Mouse (Mus musculus) MEL (cell line): ENCODE measurements around the gene Cald1. TPM values are rescaled to one million over a fixed set of nuclear protein-coding genes. Genes with fewer than 3 reads are reported as not detected.

Source experiments
- DNase-seq: peaks from one replicate; pipeline ENCODE4 v3.0.0; 2011; ENCODE audit warnings: low read depth, low spot score
- H3K27ac ChIP-seq: 2 replicates; pipeline ENCODE4 v1.5.1; 2012; ENCODE audit warnings: low read depth, mild to moderate bottlenecking, control low read depth, low read length, moderate library complexity; ENCODE audit not compliant: control insufficient read depth
- H3K27me3 ChIP-seq, 2 experiments: fragments of 150-350 bp in 1 of 2; sonication (generic) in 1 of 2; 2 replicates each; pipeline ENCODE4 v1.6.1; 2012; ENCODE audit warnings: low read length in 2 of 2, mild to moderate bottlenecking in 2 of 2, improper control_type of control experiment in 1 of 2, moderate library complexity in 1 of 2; ENCODE audit not compliant: insufficient read depth in 2 of 2, control insufficient read depth in 1 of 2
- H3K36me3 ChIP-seq, 2 experiments: 2 replicates each; pipeline ENCODE4 v1.6.1; 2012 to 2014; ENCODE audit warnings: low read length in 2 of 2, improper control_type of control experiment in 1 of 2, inconsistent platforms in 1 of 2, mild to moderate bottlenecking in 1 of 2; ENCODE audit not compliant: insufficient read depth in 2 of 2, control insufficient read depth in 1 of 2
- H3K4me1 ChIP-seq, 2 experiments: fragments of 150-350 bp in 1 of 2; sonication (generic) in 1 of 2; 2 replicates each; pipeline ENCODE4 v1.6.1; 2012; ENCODE audit warnings: low read length in 2 of 2, improper control_type of control experiment in 1 of 2, mild to moderate bottlenecking in 1 of 2; ENCODE audit not compliant: insufficient read depth in 2 of 2, control insufficient read depth in 1 of 2
- H3K4me3 ChIP-seq, 2 experiments: fragments of 150-350 bp in 1 of 2; sonication (generic) in 1 of 2; 2 replicates each; pipeline ENCODE4 v1.5.1; 2012; ENCODE audit warnings: low read depth in 2 of 2, low read length in 2 of 2, mild to moderate bottlenecking in 2 of 2, moderate library complexity in 2 of 2, control low read depth in 1 of 2, improper control_type of control experiment in 1 of 2; ENCODE audit not compliant: control insufficient read depth in 1 of 2, insufficient read depth in 1 of 2
- H3K79me2 ChIP-seq: 2 replicates; pipeline ENCODE4 v1.6.1; 2012; ENCODE audit warnings: mild to moderate bottlenecking, low read length, moderate library complexity; ENCODE audit not compliant: control insufficient read depth, poor library complexity, insufficient read depth
- H3K9ac ChIP-seq: 2 replicates; pipeline ENCODE4 v1.6.1; 2012; ENCODE audit warnings: low read depth, mild to moderate bottlenecking, control low read depth, low read length, moderate library complexity; ENCODE audit not compliant: control insufficient read depth, poor library complexity, severe bottlenecking
- H3K9me3 ChIP-seq: fragments of 150-350 bp; sonication (generic); replicated peaks from 2 replicates; pipeline ENCODE4 v1.6.1; 2012; ENCODE audit warnings: mild to moderate bottlenecking, low read length, improper control_type of control experiment, moderate library complexity; ENCODE audit not compliant: insufficient read depth
- BHLHE40 ChIP-seq: IDR thresholded peaks from 2 replicates; pipeline ENCODE4 v1.6.1; 2012; ENCODE audit warnings: low read depth, mild to moderate bottlenecking, inconsistent platforms, low read length, improper control_type of control experiment, borderline replicate concordance
- CHD2 ChIP-seq: IDR thresholded peaks from 2 replicates; pipeline ENCODE4 v1.6.1; 2011; ENCODE audit warnings: low read length, improper control_type of control experiment
- CTCF ChIP-seq, 3 experiments: IDR thresholded peaks in 2 of 3; conservative IDR thresholded peaks in 1 of 3; 2 replicates each; pipeline ENCODE4 v1.5.1; 2011 to 2012; ENCODE audit warnings: low read length in 3 of 3, low read depth in 2 of 3, mild to moderate bottlenecking in 2 of 3, improper control_type of control experiment in 1 of 3, inconsistent platforms in 1 of 3, mixed read lengths in 1 of 3, moderate library complexity in 1 of 3; ENCODE audit not compliant: control insufficient read depth in 1 of 3, insufficient read depth in 1 of 3, poor library complexity in 1 of 3, severe bottlenecking in 1 of 3
- E2F4 ChIP-seq: IDR thresholded peaks from 2 replicates; pipeline ENCODE4 v1.6.1; 2011; ENCODE audit warnings: low read depth, low read length, improper control_type of control experiment, borderline replicate concordance
- GATA1 ChIP-seq: IDR thresholded peaks from 2 replicates; pipeline ENCODE4 v1.6.1; 2011; ENCODE audit warnings: low read depth, low read length, improper control_type of control experiment
- JUND ChIP-seq: IDR thresholded peaks from 2 replicates; pipeline ENCODE4 v1.6.1; 2011; ENCODE audit warnings: low read depth, mild to moderate bottlenecking, improper control_type of control experiment, low read length
- KAT2A ChIP-seq: conservative IDR thresholded peaks from 2 replicates; pipeline ENCODE4 v1.6.1; 2012; ENCODE audit warnings: low read depth, low read length, improper control_type of control experiment, inconsistent platforms
- MXI1 ChIP-seq: IDR thresholded peaks from 2 replicates; pipeline ENCODE4 v1.6.1; 2011; ENCODE audit warnings: mild to moderate bottlenecking, low read depth, low read length, improper control_type of control experiment
- MYC ChIP-seq: IDR thresholded peaks from 2 replicates; pipeline ENCODE4 v1.6.1; 2011; ENCODE audit warnings: low read depth, mild to moderate bottlenecking, low read length, improper control_type of control experiment, moderate library complexity
- POLR2AphosphoS5 ChIP-seq: IDR thresholded peaks from 2 replicates; pipeline ENCODE4 v1.6.1; 2012; ENCODE audit warnings: low read depth, borderline replicate concordance, mild to moderate bottlenecking, inconsistent platforms, low read length, moderate library complexity, mixed read lengths
- RAD21 ChIP-seq: IDR thresholded peaks from 2 replicates; pipeline ENCODE4 v1.6.1; 2011; ENCODE audit warnings: mild to moderate bottlenecking, low read depth, low read length, improper control_type of control experiment
- SMC3 ChIP-seq: IDR thresholded peaks from 2 replicates; pipeline ENCODE4 v1.6.1; 2011; ENCODE audit warnings: low read depth, low read length, improper control_type of control experiment
- USF1 ChIP-seq: IDR thresholded peaks from 2 replicates; pipeline ENCODE4 v1.6.1; 2014; ENCODE audit warnings: low read depth, mild to moderate bottlenecking, inconsistent platforms, low read length, improper control_type of control experiment, moderate library complexity
- ZC3H11A ChIP-seq: IDR thresholded peaks from 2 replicates; pipeline ENCODE4 v1.6.1; 2012; ENCODE audit warnings: low read depth, mild to moderate bottlenecking, inconsistent platforms, low read length, improper control_type of control experiment
- ZNF384 ChIP-seq: IDR thresholded peaks from 2 replicates; pipeline ENCODE4 v1.6.1; 2012; ENCODE audit warnings: low read depth, mild to moderate bottlenecking, inconsistent platforms, low read length, improper control_type of control experiment
- polyA plus RNA-seq, 2 experiments: library from polyadenylated mRNA; stranded (reverse) in 1 of 2; unstranded in 1 of 2; fragments of >175 nt in 1 of 2; fragments of >200 nt in 1 of 2; gene quantifications; 2 replicates each; pipeline versions ENCODE4 v1.2.1 to v1.2.4; 2012; ENCODE audit warnings: low replicate concordance in 2 of 2, low read depth in 1 of 2; ENCODE audit not compliant: insufficient read length in 2 of 2, insufficient read depth in 1 of 2, missing spikeins in 1 of 2
- total RNA-seq: library from RNA; depleted of rRNA; stranded (reverse); fragments of 300-350 nt; gene quantifications from 2 replicates; pipeline ENCODE4 v1.2.3, GENCODE M21; 2012; rRNA removed

Cald1 gene
- total RNA-seq (not detected in 2 replicates), polyA plus RNA-seq (not detected)

DNA sequence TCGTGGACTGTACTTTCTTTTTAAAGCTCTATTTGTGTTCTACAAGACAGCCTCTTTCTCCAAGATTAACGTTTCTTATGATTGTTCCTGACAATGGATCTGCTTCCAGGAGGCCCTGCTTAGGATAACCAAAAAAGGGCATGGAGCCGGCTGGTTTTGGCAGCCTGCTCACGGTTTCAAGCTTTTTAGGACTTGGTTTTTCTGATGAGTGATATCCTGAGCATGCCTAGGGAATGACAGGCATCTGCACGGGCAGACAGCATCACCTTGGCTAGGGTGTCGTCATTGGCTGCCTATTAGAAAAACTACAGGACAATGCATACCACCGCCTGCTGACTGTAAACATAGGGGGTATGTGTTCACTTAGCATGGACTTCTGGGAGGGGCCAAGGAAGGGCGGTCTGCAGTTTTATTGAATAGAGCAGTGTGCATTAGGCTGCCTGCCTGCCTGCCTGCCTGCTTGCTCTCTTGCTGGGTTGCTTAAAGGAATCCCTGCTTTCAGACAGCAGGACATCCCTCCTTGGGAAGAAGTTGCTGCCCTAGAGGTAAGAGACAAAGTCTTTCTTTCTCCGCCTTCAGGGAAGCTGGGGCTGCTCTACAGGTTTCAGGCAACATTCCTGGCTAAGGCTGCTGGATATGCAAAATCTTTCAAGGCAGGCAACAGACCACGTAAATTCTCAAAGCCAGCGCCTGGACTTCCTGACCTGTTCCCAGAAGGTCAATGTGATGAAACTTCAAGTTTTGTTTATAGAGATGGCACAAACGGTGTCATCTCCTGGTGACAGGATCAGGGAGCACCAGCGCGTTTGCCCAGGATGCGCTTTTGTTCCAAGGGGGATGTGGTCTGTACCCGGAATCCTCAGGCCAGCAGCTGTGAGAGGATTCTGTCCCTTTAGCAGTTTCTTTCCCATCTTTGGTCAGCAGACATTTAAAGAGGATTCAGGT lies at the start of gene Cald1:
Cald1 (plus strand) TSS at position 380 of the 945 bp plus-strand sequence.
- no peak for DNase-seq
- Histone ChIP-seq H3K27ac (no peak within 1 kb of the TSS), H3K9ac (no peak within 1 kb of the TSS), H3K79me2 (no peaks in the 10 kb centered on the region), H3K4me3 (no peak within 1 kb of the TSS), H3K27me3 (peaks cover 2 to 4% of the 10 kb centered on the region in 2 experiments; a peak in 3 of 4 replicates), H3K36me3 (no peaks in the 10 kb centered on the region), H3K9me3 (no peaks in the 10 kb centered on the region), H3K4me1 (no peaks in the 10 kb centered on the region)
- no peak for TF ChIP-seq E2F4
- TF ChIP-seq ZC3H11A: no peak
- no peak for TF ChIP-seq USF1
- no peak for TF ChIP-seq MXI1
- TF ChIP-seq BHLHE40: no peak
- TF ChIP-seq GATA1: no peak
- TF ChIP-seq POLR2AphosphoS5: no peak
- no peak for TF ChIP-seq KAT2A
- TF ChIP-seq MYC: no peak

DNA sequence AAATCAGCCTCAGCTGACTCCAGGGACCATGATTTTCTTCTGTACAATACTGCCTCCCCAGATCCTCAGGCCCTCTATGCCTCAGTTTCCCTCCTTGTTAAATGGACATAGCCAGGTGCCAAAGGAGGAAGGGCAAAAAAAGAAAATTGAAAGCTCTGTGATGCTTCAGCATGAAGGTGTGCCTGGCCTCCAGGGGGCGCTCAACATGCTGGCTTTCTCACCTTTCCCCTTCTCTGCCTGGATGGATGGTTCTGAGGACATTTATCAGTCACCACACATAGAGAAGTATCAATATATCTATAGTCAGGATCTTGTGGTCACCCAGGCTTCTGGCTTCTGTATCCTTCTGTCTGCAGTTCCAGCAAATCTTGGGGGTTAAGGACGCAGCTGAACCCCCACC lies 49.3 kb upstream of the Cald1 start:
- no peaks in the 10 kb centered on the region for H3K36me3 ChIP-seq
- peak; percentile 43 for DNase-seq
- H3K9me3 ChIP-seq: no peaks in the 10 kb centered on the region

More for the DNA sequence above, 49.3 kb upstream of the Cald1 start:
- H3K9ac ChIP-seq: no peak overlapping the region
- H3K27me3 ChIP-seq: no peaks in the 10 kb centered on the region; a peak in 1 of 4 replicates
- no peak overlapping the region for H3K27ac ChIP-seq
- TF ChIP-seq SMC3 (peak; percentile 72), CHD2 (no peak), CTCF (IDR thresholded peaks at IDR 0.05 in 2 of 3, conservative IDR thresholded peaks at IDR 0.05 in 1 of 3; ENCODE audit: control insufficient read depth in 1 of 3, insufficient read depth in 1 of 3, low read depth in 2 of 3, low read length in 3 of 3, poor library complexity in 1 of 3, severe bottlenecking in 1 of 3) (peak; percentile 74 to 88 (median 88)), JUND (no peak), KAT2A (no peak), ZNF384 (no peak), ZC3H11A (peak; percentile 16), RAD21 (peak; percentile 38)
- no peaks in the 10 kb centered on the region for H3K79me2 ChIP-seq
- H3K4me1 ChIP-seq: no peaks in the 10 kb centered on the region
- no peak overlapping the region for H3K4me3 ChIP-seq
